Mouse (Mus musculus): ENCODE measurements around the gene Osbpl3. TPM values are rescaled to one million over a fixed set of nuclear protein-coding genes. Genes with fewer than 3 reads are reported as not detected.

The Osbpl3 gene
- total and polyA plus RNA-seq, 2 experiments, result 0.15 to 0.83 TPM

DNA sequence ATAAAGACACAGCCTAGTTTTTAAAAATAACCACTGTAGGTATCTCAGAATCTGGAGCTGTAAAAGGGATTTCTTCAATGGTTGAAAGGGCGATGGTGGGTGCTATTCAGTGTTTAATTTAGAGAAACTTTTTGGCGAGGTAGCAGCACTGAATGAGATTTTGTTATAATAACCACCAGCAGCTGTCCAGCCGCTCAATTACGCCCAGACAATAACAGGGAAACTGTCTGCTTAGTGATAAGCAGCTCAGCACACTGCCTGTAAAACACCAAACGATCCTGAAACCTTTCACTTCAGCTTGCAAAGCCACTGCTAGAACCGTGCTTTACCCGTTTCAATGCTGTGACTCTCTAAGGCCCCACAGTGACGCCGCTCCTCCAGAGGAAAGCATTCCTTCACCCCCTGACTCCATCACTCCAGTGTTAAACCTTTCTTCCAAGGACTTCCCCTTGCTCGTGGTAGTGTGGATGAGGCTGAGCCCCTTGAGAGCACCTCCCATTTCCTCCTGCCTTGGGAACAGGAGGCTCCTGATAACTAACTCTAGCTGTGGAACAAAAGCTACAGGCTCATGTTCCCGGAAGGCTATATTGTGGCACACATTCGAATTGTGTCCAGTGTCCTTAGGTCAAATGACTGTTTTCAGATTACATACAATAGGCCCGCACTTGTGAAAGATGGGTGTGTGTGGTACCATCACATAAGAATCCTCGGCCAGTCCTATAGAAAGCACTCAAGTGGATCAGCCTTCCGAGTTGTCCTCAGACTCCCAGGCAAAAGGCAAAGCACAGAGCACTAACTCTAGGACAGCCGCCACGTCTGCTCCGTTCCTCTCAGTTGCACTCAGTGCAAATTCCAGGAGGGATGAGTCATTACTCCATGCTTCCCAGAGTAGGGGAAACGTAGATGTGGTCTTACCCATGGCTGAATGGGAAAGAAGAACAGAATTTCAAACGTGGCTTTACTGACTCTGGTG is 101.0 kb downstream of the Osbpl3 start:
- no peak overlapping the region for H3K9ac ChIP-seq (ENCODE audit: low read depth, low read length)
- no peaks in the 10 kb centered on the region for H3K27me3 ChIP-seq (ENCODE audit: control insufficient read depth, insufficient read depth, low read length)
- no peaks in the 10 kb centered on the region for H3K36me3 ChIP-seq (ENCODE audit: control insufficient read depth, insufficient read depth, low read length)
- WGBS, result 71% methylated on average over 20 of the region's 20 CpGs
- H3K4me1 ChIP-seq (ENCODE audit: control insufficient read depth, insufficient read depth, low read length), result no peaks in the 10 kb centered on the region
- no peaks in the 10 kb centered on the region for H3K79me2 ChIP-seq (ENCODE audit: control insufficient read depth, insufficient read depth, low read length)
- no peak overlapping the region for H3K27ac ChIP-seq (replicated peaks; ENCODE audit: insufficient read depth, low read depth, low read length)
- no peak for TF ChIP-seq POLR2A (IDR thresholded peaks at IDR 0.05; ENCODE audit: extremely low read depth, insufficient read depth, low read length)
- TF ChIP-seq CTCF (IDR thresholded peaks at IDR 0.05; ENCODE audit: low read depth, low read length), result no peak
- H3K4me3 ChIP-seq (ENCODE audit: insufficient read depth, low read depth, low read length), result no peak overlapping the region
- DNase-seq (ENCODE audit: extremely low read depth, low read depth, low spot score), result no peak

DNA sequence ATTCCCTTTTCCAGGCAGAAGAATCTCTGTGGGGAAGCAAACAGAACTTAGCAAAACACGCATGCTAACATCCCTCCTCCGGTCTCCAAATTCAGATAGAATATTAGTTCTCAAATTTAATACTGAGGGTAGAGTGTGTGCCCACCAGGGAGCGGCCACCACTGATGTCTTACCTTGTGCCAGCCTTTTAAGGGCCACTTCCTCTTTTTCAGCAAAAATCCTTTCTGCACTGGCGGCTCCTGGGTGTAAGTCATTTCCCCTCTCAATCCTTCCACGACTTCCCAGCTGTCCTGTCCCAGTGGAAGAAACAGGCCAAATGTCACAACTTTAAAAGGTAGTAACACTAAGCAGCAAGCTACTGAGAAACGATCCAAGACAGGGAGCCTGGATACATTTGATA is 103.2 kb downstream of the Osbpl3 start:
- H3K9ac ChIP-seq (ENCODE audit: low read depth, low read length), result no peak overlapping the region
- no peak for DNase-seq (ENCODE audit: extremely low read depth, low read depth, low spot score)
- 66% methylated on average over 6 of the region's 6 CpGs for WGBS
- no peaks in the 10 kb centered on the region for H3K36me3 ChIP-seq (ENCODE audit: control insufficient read depth, insufficient read depth, low read length)
- no peak overlapping the region for H3K27ac ChIP-seq (replicated peaks; ENCODE audit: insufficient read depth, low read depth, low read length)
- no peaks in the 10 kb centered on the region for H3K27me3 ChIP-seq (ENCODE audit: control insufficient read depth, insufficient read depth, low read length)
- no peak overlapping the region for H3K4me3 ChIP-seq (ENCODE audit: insufficient read depth, low read depth, low read length)
- no peaks in the 10 kb centered on the region for H3K79me2 ChIP-seq (ENCODE audit: control insufficient read depth, insufficient read depth, low read length)
- no peak for TF ChIP-seq POLR2A (IDR thresholded peaks at IDR 0.05; ENCODE audit: extremely low read depth, insufficient read depth, low read length)
- no peak for TF ChIP-seq CTCF (IDR thresholded peaks at IDR 0.05; ENCODE audit: low read depth, low read length)
- H3K4me1 ChIP-seq (ENCODE audit: control insufficient read depth, insufficient read depth, low read length), result no peaks in the 10 kb centered on the region

DNA sequence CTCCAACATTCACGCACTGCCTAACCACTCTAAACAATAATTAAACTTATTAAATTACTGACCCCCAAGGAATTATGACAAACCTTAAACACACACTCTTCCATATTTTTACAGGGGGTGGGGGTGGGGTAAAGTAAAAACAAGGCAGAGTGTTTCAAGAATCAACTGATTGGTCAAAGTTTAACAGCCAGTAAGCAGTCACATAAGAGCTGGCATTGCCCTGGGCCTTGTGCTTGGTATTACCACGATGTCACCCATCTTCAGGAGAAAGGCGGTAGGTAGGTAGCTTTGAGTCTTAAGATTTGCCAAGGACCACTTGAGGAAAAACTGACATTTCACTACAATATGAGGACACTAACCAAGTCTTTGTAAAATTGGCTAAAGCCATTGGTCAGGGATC is 105.1 kb downstream of the Osbpl3 start:
- TF ChIP-seq POLR2A (IDR thresholded peaks at IDR 0.05; ENCODE audit: extremely low read depth, insufficient read depth, low read length), result no peak
- WGBS, result 92% methylated on average over 3 of the region's 3 CpGs
- no peak overlapping the region for H3K9ac ChIP-seq (ENCODE audit: low read depth, low read length)

DNA sequence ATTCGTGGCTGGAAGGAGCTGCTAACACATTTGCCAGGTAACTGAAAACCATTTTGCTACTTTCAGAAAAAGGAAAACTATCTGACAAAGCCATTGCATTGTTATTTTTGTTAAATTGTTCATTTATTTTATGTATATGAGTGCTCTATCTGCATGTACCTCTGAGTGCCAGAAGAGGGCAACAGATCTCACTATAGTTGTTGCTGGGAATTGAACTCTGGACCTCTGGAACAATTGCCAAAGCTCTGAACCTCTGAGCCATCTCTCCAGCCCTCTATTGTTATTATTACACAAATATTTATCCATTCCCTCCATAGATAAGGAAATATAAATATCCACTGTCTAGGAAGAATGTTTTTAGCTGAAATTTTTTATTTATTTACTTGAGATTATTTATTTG is 107.4 kb downstream of the Osbpl3 start:
- TF ChIP-seq CTCF (IDR thresholded peaks at IDR 0.05; ENCODE audit: low read depth, low read length) (peak; percentile 41), POLR2A (IDR thresholded peaks at IDR 0.05; ENCODE audit: extremely low read depth, insufficient read depth, low read length) (no peak)
- WGBS, result 89% methylated on average over 1 of the region's 1 CpGs
- H3K36me3 ChIP-seq (ENCODE audit: control insufficient read depth, insufficient read depth, low read length), result no peaks in the 10 kb centered on the region
- H3K4me3 ChIP-seq (ENCODE audit: insufficient read depth, low read depth, low read length), result no peak overlapping the region
- H3K79me2 ChIP-seq (ENCODE audit: control insufficient read depth, insufficient read depth, low read length), result no peaks in the 10 kb centered on the region
- DNase-seq (ENCODE audit: extremely low read depth, low read depth, low spot score), result peak; percentile 65
- H3K27me3 ChIP-seq (ENCODE audit: control insufficient read depth, insufficient read depth, low read length), result no peaks in the 10 kb centered on the region
- H3K27ac ChIP-seq (replicated peaks; ENCODE audit: insufficient read depth, low read depth, low read length), result no peak overlapping the region
- no peak overlapping the region for H3K9ac ChIP-seq (ENCODE audit: low read depth, low read length)
- H3K4me1 ChIP-seq (ENCODE audit: control insufficient read depth, insufficient read depth, low read length), result no peaks in the 10 kb centered on the region

More for the DNA sequence above, 105.1 kb downstream of the Osbpl3 start:
- Histone ChIP-seq H3K4me3 (ENCODE audit: insufficient read depth, low read depth, low read length) (no peak overlapping the region), H3K27ac (replicated peaks; ENCODE audit: insufficient read depth, low read depth, low read length) (no peak overlapping the region), H3K36me3 (ENCODE audit: control insufficient read depth, insufficient read depth, low read length) (no peaks in the 10 kb centered on the region), H3K27me3 (ENCODE audit: control insufficient read depth, insufficient read depth, low read length) (no peaks in the 10 kb centered on the region), H3K4me1 (ENCODE audit: control insufficient read depth, insufficient read depth, low read length) (no peaks in the 10 kb centered on the region), H3K79me2 (ENCODE audit: control insufficient read depth, insufficient read depth, low read length) (no peaks in the 10 kb centered on the region)
- no peak for DNase-seq (ENCODE audit: extremely low read depth, low read depth, low spot score)

DNA sequence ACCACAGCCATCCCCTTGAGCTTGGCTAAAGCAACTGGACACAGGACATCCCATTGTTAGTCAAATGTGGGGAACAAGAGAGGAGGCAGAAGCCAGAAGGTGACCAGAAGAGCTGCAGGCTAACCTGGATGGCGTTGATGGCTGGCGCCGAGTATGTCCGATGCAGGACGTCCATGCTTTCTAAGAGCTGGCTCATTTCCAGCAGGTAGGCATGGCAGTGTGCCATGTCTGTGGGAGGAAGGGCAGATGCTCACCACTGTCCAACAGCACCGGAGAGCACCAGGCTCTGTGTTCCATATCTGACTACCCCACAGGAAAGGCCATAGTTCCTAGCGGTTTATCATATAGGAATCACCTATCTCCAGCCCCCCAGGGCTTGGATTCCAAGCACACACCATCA is 109.8 kb downstream of the Osbpl3 start:
- no peak for DNase-seq (ENCODE audit: extremely low read depth, low read depth, low spot score)
- Histone ChIP-seq H3K27ac (replicated peaks; ENCODE audit: insufficient read depth, low read depth, low read length) (no peak overlapping the region), H3K27me3 (ENCODE audit: control insufficient read depth, insufficient read depth, low read length) (no peaks in the 10 kb centered on the region), H3K4me3 (ENCODE audit: insufficient read depth, low read depth, low read length) (no peak overlapping the region), H3K9ac (ENCODE audit: low read depth, low read length) (no peak overlapping the region), H3K79me2 (ENCODE audit: control insufficient read depth, insufficient read depth, low read length) (no peaks in the 10 kb centered on the region), H3K4me1 (ENCODE audit: control insufficient read depth, insufficient read depth, low read length) (no peaks in the 10 kb centered on the region), H3K36me3 (ENCODE audit: control insufficient read depth, insufficient read depth, low read length) (no peaks in the 10 kb centered on the region)
- TF ChIP-seq CTCF (IDR thresholded peaks at IDR 0.05; ENCODE audit: low read depth, low read length) (no peak), POLR2A (IDR thresholded peaks at IDR 0.05; ENCODE audit: extremely low read depth, insufficient read depth, low read length) (no peak)
- 87% methylated on average over 7 of the region's 7 CpGs for WGBS
